ENCODE assay signal across 24 mouse cellular contexts in the genomic region with DNA sequence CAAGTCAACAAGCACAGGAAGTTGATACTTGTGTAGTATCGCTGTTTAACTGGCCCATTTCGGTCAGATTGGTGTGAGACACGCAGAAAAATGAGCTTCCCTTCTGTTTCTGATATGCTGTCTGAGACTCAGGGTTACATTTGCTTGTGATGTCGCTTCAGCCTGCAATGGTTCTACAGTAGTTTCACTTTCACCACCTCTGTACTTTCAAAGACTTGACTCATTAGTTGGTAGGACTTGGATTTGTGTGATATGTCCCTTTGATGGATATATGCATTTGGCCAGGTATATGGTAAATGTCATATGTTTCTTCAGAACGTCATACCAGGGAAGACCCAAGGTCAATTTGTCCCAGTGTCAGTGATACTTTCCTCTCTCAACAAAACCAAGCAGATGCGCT. TPM values are rescaled to one million over a fixed set of nuclear protein-coding genes. Genes with fewer than 3 reads are reported as not detected.
DNase-seq lines count a peak whose midpoint lies in the region; ATAC-seq and TF ChIP-seq lines count a peak whose summit lies in the region.
"Had no signal": no experiment of that assay in that cellular context is flagged by ENCODE, and none has a peak within 500 bp of the region (broad histone marks: within the 10 kb centered on the region; RNA-seq: fewer than 3 reads in every experiment).

No protein-coding gene starts in this region.

- peak; percentile 65 for DNase-seq in CD4-positive, CD25-positive, alpha-beta regulatory T cell, adult 2 months (ENCODE audit: low read depth, low spot score)
- no peak for DNase-seq in CH12.LX (ENCODE audit: extremely low read depth)
- DNase-seq: adrenal gland, postnatal 25 days; B cell, adult 2 months; cerebellum, adult 11-12 months; cerebellum, postnatal 10 days; gastrocnemius, postnatal 10 days; kidney, adult 8-10 months; kidney, postnatal 10 days; layer of hippocampus, adult 9-11 months; liver, embryonic 13.5 days; lung, embryonic 14.5 days; lung, postnatal 14 days had no signal

- in situ Hi-C loops in CH12.LX (cut with MboI; ENCODE audit: low pct_ligation_motif_present, low pct_unique_long_range_greater_than_20kb, low sequenced_read_pairs), result no loop called here

- 88% methylated on average over 6 of the region's 6 CpGs for WGBS in intestine, embryonic 15.5 days
- 74% methylated on average over 6 of the region's 6 CpGs for WGBS in small intestine, adult 2 months
- WGBS in hindbrain, embryonic 16.5 days, result 97% methylated on average over 6 of the region's 6 CpGs
- 95% methylated on average over 6 of the region's 6 CpGs for WGBS in forebrain, embryonic 12.5 days

- dilution Hi-C loops in CH12.LX (cut with MboI; ENCODE audit: extremely low pct_ligation_motif_present, extremely low pct_unique_long_range_greater_than_20kb, low sequenced_read_pairs), result no loop called here

- H3K36me3 ChIP-seq in CH12.LX (replicated peaks in 1 of 2; ENCODE audit: control insufficient read depth in 1 of 2, insufficient read depth in 1 of 2, low read length in 1 of 2), result no peaks in the 10 kb centered on the region
- no peaks in the 10 kb centered on the region for H3K36me3 ChIP-seq in intestine, embryonic 15.5 days
- no peaks in the 10 kb centered on the region for H3K36me3 ChIP-seq in small intestine, adult 2 months (ENCODE audit: control insufficient read depth, insufficient read depth, low read length)
- no peaks in the 10 kb centered on the region for H3K36me3 ChIP-seq in hindbrain, embryonic 16.5 days (ENCODE audit: control insufficient read depth, insufficient read depth, low read length)
- H3K36me3 ChIP-seq in forebrain, embryonic 12.5 days (replicated peaks), result no peaks in the 10 kb centered on the region
- H3K36me3 ChIP-seq: embryonic facial prominence, embryonic 13.5 days; forebrain, embryonic 10.5 days; liver, embryonic 13.5 days; neural tube, embryonic 12.5 days; stomach, embryonic 15.5 days had no signal

- no peak for TF ChIP-seq RAD21 in CH12.LX (IDR thresholded peaks at IDR 0.05; ENCODE audit: low read depth, low read length)

- H3K4me2 ChIP-seq in CH12.LX (ENCODE audit: insufficient read depth, low read depth, poor library complexity, severe bottlenecking), result no peak overlapping the region
- no peak overlapping the region for H3K4me2 ChIP-seq in intestine, embryonic 15.5 days (replicated peaks)
- H3K4me2 ChIP-seq in hindbrain, embryonic 16.5 days (ENCODE audit: low read length), result no peak overlapping the region
- no peak overlapping the region for H3K4me2 ChIP-seq in forebrain, embryonic 12.5 days
- H3K4me2 ChIP-seq: embryonic facial prominence, embryonic 13.5 days; liver, embryonic 13.5 days; lung, embryonic 14.5 days; midbrain, embryonic 11.5 days; neural tube, embryonic 12.5 days; stomach, embryonic 15.5 days had no signal

- TF ChIP-seq POLR2A in CH12.LX (IDR thresholded peaks at IDR 0.05; ENCODE audit: low read depth, low read length), result no peak
- no peak for TF ChIP-seq POLR2A in small intestine, adult 2 months (IDR thresholded peaks at IDR 0.05; ENCODE audit: low read depth, low read length)

- H3K79me2 ChIP-seq in CH12.LX (replicated peaks; ENCODE audit: control insufficient read depth, extremely low read depth, insufficient read depth, poor library complexity, severe bottlenecking), result no peaks in the 10 kb centered on the region

- no peaks in the 10 kb centered on the region for H3K27me3 ChIP-seq in CH12.LX (replicated peaks)
- no peaks in the 10 kb centered on the region for H3K27me3 ChIP-seq in intestine, embryonic 15.5 days (replicated peaks)
- no peaks in the 10 kb centered on the region for H3K27me3 ChIP-seq in small intestine, adult 2 months (ENCODE audit: control insufficient read depth, insufficient read depth, low read length)
- H3K27me3 ChIP-seq in hindbrain, embryonic 16.5 days (replicated peaks; ENCODE audit: control insufficient read depth, insufficient read depth, low read length), result no peaks in the 10 kb centered on the region
- no peaks in the 10 kb centered on the region for H3K27me3 ChIP-seq in forebrain, embryonic 12.5 days
- H3K27me3 ChIP-seq: embryonic facial prominence, embryonic 13.5 days; liver, embryonic 13.5 days; neural tube, embryonic 12.5 days; stomach, embryonic 15.5 days had no signal

- H3K4me1 ChIP-seq in CH12.LX (ENCODE audit: control insufficient read depth in 1 of 2, insufficient read depth in 2 of 2), result peaks cover under 1 to 10% of the 10 kb centered on the region in 2 experiments; a peak in 3 of 4 replicates
- no peaks in the 10 kb centered on the region for H3K4me1 ChIP-seq in intestine, embryonic 15.5 days (replicated peaks)
- peaks cover 24% of the 10 kb centered on the region for H3K4me1 ChIP-seq in small intestine, adult 2 months (ENCODE audit: control insufficient read depth, insufficient read depth, insufficient read length, low read length)
- H3K4me1 ChIP-seq in hindbrain, embryonic 16.5 days (ENCODE audit: control insufficient read depth, insufficient read depth, low read depth, low read length), result no peaks in the 10 kb centered on the region
- no peaks in the 10 kb centered on the region for H3K4me1 ChIP-seq in forebrain, embryonic 12.5 days
- H3K4me1 ChIP-seq: neural tube, embryonic 12.5 days; stomach, embryonic 15.5 days had no signal

- TF ChIP-seq EP300 in CH12.LX (IDR thresholded peaks at IDR 0.05; ENCODE audit: low read length), result no peak

- TF ChIP-seq CTCF in CH12.LX (conservative IDR thresholded peaks at IDR 0.05 in 1 of 2, IDR thresholded peaks at IDR 0.05 in 1 of 2; ENCODE audit: low read depth in 2 of 2, low read length in 2 of 2), result no peak
- TF ChIP-seq CTCF in small intestine, adult 2 months (IDR thresholded peaks at IDR 0.05; ENCODE audit: extremely low read depth, insufficient read length, insufficient replicate concordance, low read depth, low read length), result no peak

- no peak overlapping the region for H3K27ac ChIP-seq in CH12.LX (ENCODE audit: insufficient read depth, low read depth)
- no peak overlapping the region for H3K27ac ChIP-seq in intestine, embryonic 15.5 days
- H3K27ac ChIP-seq in small intestine, adult 2 months (ENCODE audit: insufficient read depth, low read depth, low read length), result peak overlapping the region; percentile 73
- no peak overlapping the region for H3K27ac ChIP-seq in hindbrain, embryonic 16.5 days (ENCODE audit: low read depth, low read length)
- no peak overlapping the region for H3K27ac ChIP-seq in forebrain, embryonic 12.5 days
- H3K27ac ChIP-seq: embryonic facial prominence, embryonic 13.5 days; forebrain, embryonic 10.5 days; hindbrain, postnatal 0 days; liver, embryonic 13.5 days; neural tube, embryonic 12.5 days; stomach, embryonic 15.5 days had no signal

- no peak overlapping the region for H3K9ac ChIP-seq in CH12.LX (ENCODE audit: insufficient read depth, low read depth)
- H3K9ac ChIP-seq in intestine, embryonic 15.5 days, result no peak overlapping the region
- no peak overlapping the region for H3K9ac ChIP-seq in hindbrain, embryonic 16.5 days (ENCODE audit: low read depth, low read length)
- no peak overlapping the region for H3K9ac ChIP-seq in forebrain, embryonic 12.5 days
- H3K9ac ChIP-seq: embryonic facial prominence, embryonic 13.5 days; liver, embryonic 13.5 days; lung, embryonic 14.5 days; neural tube, embryonic 12.5 days; stomach, embryonic 15.5 days had no signal

- peak; percentile 9; the same call in 1 of the 2 replicates for ATAC-seq in intestine, embryonic 15.5 days
- ATAC-seq in hindbrain, embryonic 16.5 days, result no peak
- ATAC-seq in forebrain, embryonic 12.5 days (ENCODE audit: low FRiP score), result no peak
- ATAC-seq: hindbrain, postnatal 0 days; midbrain, embryonic 16.5 days had no signal

- H3K9me3 ChIP-seq in CH12.LX (replicated peaks; ENCODE audit: low read length), result no peaks in the 10 kb centered on the region
- no peaks in the 10 kb centered on the region for H3K9me3 ChIP-seq in intestine, embryonic 15.5 days
- no peaks in the 10 kb centered on the region for H3K9me3 ChIP-seq in hindbrain, embryonic 16.5 days (ENCODE audit: control insufficient read depth, low read length)
- H3K9me3 ChIP-seq in forebrain, embryonic 12.5 days, result no peaks in the 10 kb centered on the region
- H3K9me3 ChIP-seq: embryonic facial prominence, embryonic 13.5 days; forebrain, embryonic 10.5 days; liver, embryonic 13.5 days; neural tube, embryonic 12.5 days; stomach, embryonic 15.5 days had no signal

- no peak overlapping the region for H3K4me3 ChIP-seq in CH12.LX (replicated peaks in 1 of 3; ENCODE audit: low read depth in 2 of 3, low read length in 2 of 3, poor library complexity in 1 of 3)
- H3K4me3 ChIP-seq in intestine, embryonic 15.5 days (replicated peaks), result no peak overlapping the region
- H3K4me3 ChIP-seq in small intestine, adult 2 months (ENCODE audit: low read depth, low read length), result no peak overlapping the region
- H3K4me3 ChIP-seq in hindbrain, embryonic 16.5 days (ENCODE audit: low read length), result no peak overlapping the region
- no peak overlapping the region for H3K4me3 ChIP-seq in forebrain, embryonic 12.5 days (replicated peaks)
- H3K4me3 ChIP-seq: embryonic facial prominence, embryonic 13.5 days; forebrain, embryonic 10.5 days; liver, embryonic 13.5 days; neural tube, embryonic 12.5 days; stomach, embryonic 15.5 days had no signal

TF ChIP-seq in CH12.LX, 34 proteins besides CTCF, POLR2A, EP300 and RAD21:
- TF ChIP-seq MAX (IDR thresholded peaks at IDR 0.05; ENCODE audit: low read length) (0 out of 2 replicates have a peak, but pooled peaks have one; percentile 21), NELFE (IDR thresholded peaks at IDR 0.05; ENCODE audit: low read depth, low read length) (no peak)

RNA-seq across cellular contexts. Expression of gene Dusp6, which starts 52.0 kb away (rescaled TPM):
- total RNA-seq in CH12.LX (2012; rRNA removed) (6.2 and 7.6 TPM in 2 replicates), CH12.LX (2014; rRNA removed) (11.6 and 13.5 TPM in 2 replicates)
- 4.1 and 6.1 TPM in 2 replicates for polyA plus RNA-seq in CH12.LX (2012; ENCODE audit: insufficient read length, low read depth)
- 33.5 and 38.1 TPM in 2 replicates for polyA plus RNA-seq in intestine, embryonic 15.5 days (2015; fragmentation: Nextera tagmentation; extraction: Ambion mirVana)
- polyA plus RNA-seq in small intestine, adult 2 months (2012; rRNA removed), result 28.7 and 98.8 TPM in 2 replicates
- polyA plus RNA-seq in hindbrain, embryonic 16.5 days (2015; fragmentation: Nextera tagmentation; extraction: Ambion mirVana), result 35.2 and 37.0 TPM in 2 replicates
- polyA plus RNA-seq in forebrain, embryonic 12.5 days (2016; fragmentation: Nextera tagmentation; extraction: Ambion mirVana), result 37.1 and 40.0 TPM in 2 replicates
